Mouse (Mus musculus): ENCODE results near the gene Tbc1d13. TPM values are rescaled to one million over a fixed set of nuclear protein-coding genes. Genes with fewer than 3 reads are reported as not detected.

The Tbc1d13 gene
- 8.3 and 9.5 TPM in 2 replicates for polyA plus RNA-seq (2015; fragmentation: Nextera tagmentation; extraction: Ambion mirVana)

DNA sequence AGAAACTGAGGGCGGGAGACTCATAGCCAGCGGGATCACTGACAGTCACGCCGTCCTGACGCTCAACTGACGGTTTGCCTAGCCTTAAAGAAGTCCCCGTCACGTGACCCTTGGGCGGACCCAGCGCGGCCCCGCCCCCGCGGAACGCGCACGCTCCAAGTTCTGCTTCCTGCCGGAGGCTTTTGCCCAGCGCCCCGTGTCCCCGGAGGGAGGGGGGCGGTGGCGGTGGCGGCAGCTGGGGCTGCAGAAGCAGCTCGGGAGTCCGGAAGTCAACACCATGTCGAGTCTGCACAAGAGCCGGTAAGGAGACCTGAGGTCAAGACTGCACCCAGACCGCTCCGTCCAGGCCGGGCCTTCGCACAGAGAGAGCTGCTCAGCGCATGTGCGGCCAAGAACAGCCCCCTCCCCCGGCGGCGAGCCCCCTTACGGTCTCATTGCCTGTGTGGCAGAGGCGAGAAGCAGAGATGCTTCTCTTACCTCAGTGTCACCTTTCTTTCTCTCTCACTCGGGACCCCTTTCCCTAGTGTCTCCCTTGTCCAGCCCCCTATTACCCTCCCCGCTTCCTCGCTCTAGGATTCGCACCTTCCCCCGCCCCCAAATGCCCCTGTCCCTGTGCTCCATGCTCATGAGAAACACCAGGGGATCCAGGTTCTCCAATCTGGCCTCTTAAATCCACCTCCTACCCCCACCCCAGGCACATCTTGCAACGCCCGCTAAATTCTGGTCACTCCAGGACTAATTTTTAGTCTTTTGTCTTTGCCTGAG is at the start of gene Tbc1d13:
Gene Tbc1d13 (plus strand): TSS at position 134 of the 765 bp plus-strand sequence.
- H3K4me1 ChIP-seq: peaks cover 20% of the 10 kb centered on the region
- under 1% methylated on average over 46 of the region's 46 CpGs for WGBS
- H3K27me3 ChIP-seq: no peaks in the 10 kb centered on the region
- H3K4me3 ChIP-seq: peak within 1 kb of the TSS; percentile 65
- peak within 1 kb of the TSS; percentile 72 for H3K27ac ChIP-seq
- peaks cover 18% of the 10 kb centered on the region; the same call in 1 of the 2 replicates for H3K36me3 ChIP-seq
- peak; percentile 94 for ATAC-seq (ENCODE audit: borderline replicate concordance, extremely low read depth, low FRiP score, low TSS enrichment)
- no peaks in the 10 kb centered on the region for H3K9me3 ChIP-seq
- peak within 1 kb of the TSS; percentile 64 for H3K4me2 ChIP-seq
- peak within 1 kb of the TSS; percentile 63 for H3K9ac ChIP-seq

- ATAC-seq (ENCODE audit: borderline replicate concordance, extremely low read depth, low FRiP score, low TSS enrichment): no peak
- Histone ChIP-seq H3K9me3 (no peaks in the 10 kb centered on the region), H3K27ac (no peak overlapping the region), H3K36me3 (peaks cover 3% of the 10 kb centered on the region; the same call in 1 of the 2 replicates), H3K4me2 (peak overlapping the region; percentile 51; the same call in 1 of the 2 replicates), H3K4me1 (peaks cover 12% of the 10 kb centered on the region), H3K27me3 (no peaks in the 10 kb centered on the region), H3K9ac (no peak overlapping the region), H3K4me3 (0 out of 2 replicates have a peak overlapping the region, but pooled peaks have one; percentile 18)
- 53% methylated on average over 5 of the region's 5 CpGs for whole genome bisulfite sequencing
These were observed 49.4 kb upstream of the Tbc1d13 start for GRCm38 (mm10) chr2:30084113-30084512.

GRCm38 (mm10) chr2:30084632-30085031 is 48.9 kb upstream of the Tbc1d13 start:
- no peak overlapping the region for H3K9ac ChIP-seq
- peak overlapping the region; percentile 18; the same call in 1 of the 2 replicates for H3K4me3 ChIP-seq
- no peak overlapping the region for H3K27ac ChIP-seq
- H3K9me3 ChIP-seq: no peaks in the 10 kb centered on the region
- peak overlapping the region; percentile 51 for H3K4me2 ChIP-seq
- H3K27me3 ChIP-seq: no peaks in the 10 kb centered on the region
- WGBS: 25% methylated on average over 12 of the region's 12 CpGs
- H3K36me3 ChIP-seq: peaks cover 3% of the 10 kb centered on the region; the same call in 1 of the 2 replicates
- ATAC-seq (ENCODE audit: borderline replicate concordance, extremely low read depth, low FRiP score, low TSS enrichment): no peak
- H3K4me1 ChIP-seq: peaks cover 12% of the 10 kb centered on the region

DNA sequence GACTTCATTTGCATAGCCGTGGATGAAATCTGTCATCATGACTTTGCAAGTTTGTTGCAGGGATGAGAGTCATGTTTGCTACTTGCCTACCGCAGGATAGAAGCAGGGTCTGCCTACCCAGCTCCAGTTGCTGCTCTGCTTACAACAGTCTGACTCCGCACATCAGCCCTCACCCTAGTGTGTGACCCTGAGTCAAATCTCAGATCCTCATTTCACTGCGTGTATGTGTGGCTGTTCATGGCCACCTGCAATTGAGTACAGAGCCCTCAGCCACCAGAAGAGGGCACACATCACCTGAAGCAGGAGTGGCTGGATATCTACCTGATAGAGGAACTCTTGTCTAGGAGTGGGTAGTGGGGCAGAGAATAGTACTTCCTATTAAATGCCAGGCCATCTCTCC is 46.2 kb upstream of the Tbc1d13 start:
- no peak overlapping the region for H3K27ac ChIP-seq
- H3K9ac ChIP-seq: no peak overlapping the region
- WGBS: 87% methylated on average over 4 of the region's 4 CpGs
- H3K4me2 ChIP-seq: no peak overlapping the region
- H3K4me3 ChIP-seq: no peak overlapping the region
- no peak for ATAC-seq (ENCODE audit: borderline replicate concordance, extremely low read depth, low FRiP score, low TSS enrichment)
- peaks cover 12% of the 10 kb centered on the region for H3K4me1 ChIP-seq
- peaks cover 14% of the 10 kb centered on the region; the same call in 1 of the 2 replicates for H3K36me3 ChIP-seq
- no peaks in the 10 kb centered on the region for H3K27me3 ChIP-seq
- no peaks in the 10 kb centered on the region for H3K9me3 ChIP-seq

DNA sequence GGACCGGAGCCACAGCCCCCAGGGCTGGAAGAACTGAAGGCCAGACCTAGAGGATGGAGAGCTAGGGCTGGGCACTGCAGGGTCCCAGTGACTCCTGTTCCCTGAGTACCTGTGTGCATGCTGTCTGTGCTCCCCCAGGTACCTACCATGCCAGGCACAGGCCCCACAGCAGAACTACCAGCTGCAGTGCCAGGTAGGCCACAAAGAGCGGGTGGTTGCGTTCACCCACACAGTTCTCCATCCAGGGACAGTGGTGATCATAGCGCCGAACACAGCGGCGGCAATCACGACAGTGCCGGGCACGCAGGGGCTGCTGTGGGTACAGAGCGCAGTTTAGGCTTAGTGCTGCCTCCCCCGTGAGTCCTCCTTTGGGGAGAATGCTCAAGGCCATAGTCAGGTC is 42.0 kb upstream of the Tbc1d13 start:
- Histone ChIP-seq H3K4me3 (no peak overlapping the region), H3K27ac (no peak overlapping the region), H3K4me1 (peaks cover 16% of the 10 kb centered on the region), H3K9me3 (no peaks in the 10 kb centered on the region), H3K36me3 (peaks cover 14% of the 10 kb centered on the region; the same call in 1 of the 2 replicates), H3K27me3 (no peaks in the 10 kb centered on the region), H3K9ac (no peak overlapping the region), H3K4me2 (no peak overlapping the region)
- no peak for ATAC-seq (ENCODE audit: borderline replicate concordance, extremely low read depth, low FRiP score, low TSS enrichment)
- WGBS: 93% methylated on average over 12 of the region's 12 CpGs

DNA sequence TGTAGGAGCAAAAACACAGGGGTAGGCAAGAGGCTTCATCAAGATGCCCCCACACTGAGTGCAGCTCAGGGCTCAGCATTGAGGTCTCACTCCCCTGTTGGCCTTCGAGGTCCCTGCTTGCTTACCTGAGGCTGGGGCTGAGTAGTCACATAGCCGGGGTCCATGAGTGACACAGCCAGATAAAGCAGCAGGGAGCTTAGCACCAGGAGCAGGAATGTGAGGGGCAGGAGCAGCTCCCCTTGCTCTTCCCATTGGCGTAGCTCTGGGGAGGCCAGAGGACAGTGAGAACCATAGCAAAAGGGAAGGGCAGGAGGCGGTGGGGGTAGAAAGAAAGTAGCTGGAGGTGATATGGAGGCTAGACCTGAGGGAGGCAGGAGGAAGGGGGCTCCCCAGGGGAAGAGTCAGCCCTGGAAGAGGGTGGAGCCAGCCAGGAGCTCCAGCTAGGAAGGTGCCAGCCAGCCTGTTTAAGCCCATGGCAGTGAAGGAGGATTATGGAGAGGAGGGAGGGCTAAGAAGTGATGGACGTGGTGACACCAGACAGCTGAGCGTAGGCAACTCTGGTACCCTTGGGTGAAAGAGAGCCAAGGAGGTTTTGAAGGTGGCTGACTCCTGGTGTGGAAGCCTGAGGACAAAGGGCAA is 41.1 kb upstream of the Tbc1d13 start:
- peak overlapping the region; percentile 78 for H3K4me3 ChIP-seq

GRCm38 (mm10) chr2:30093471-30094207 is 39.9 kb upstream of the Tbc1d13 start, which contains the start of gene Zdhhc12:
Zdhhc12 (minus strand) TSS chr2:30093648.
- peaks cover 16% of the 10 kb centered on the region for H3K4me1 ChIP-seq
- peak; percentile 98 for ATAC-seq (ENCODE audit: borderline replicate concordance, extremely low read depth, low FRiP score, low TSS enrichment)
- under 1% methylated on average over 51 of the region's 51 CpGs for WGBS

More for the DNA sequence above, 41.1 kb upstream of the Tbc1d13 start:
- Histone ChIP-seq H3K9ac (peak overlapping the region; percentile 76), H3K9me3 (no peaks in the 10 kb centered on the region), H3K4me1 (peaks cover 16% of the 10 kb centered on the region), H3K4me2 (peak overlapping the region; percentile 91), H3K27ac (peak overlapping the region; percentile 46; the same call in 1 of the 2 replicates), H3K27me3 (no peaks in the 10 kb centered on the region), H3K36me3 (peaks cover 14% of the 10 kb centered on the region; the same call in 1 of the 2 replicates)
- 42% methylated on average over 6 of the region's 6 CpGs for WGBS
- ATAC-seq (ENCODE audit: borderline replicate concordance, extremely low read depth, low FRiP score, low TSS enrichment): no peak

DNA sequence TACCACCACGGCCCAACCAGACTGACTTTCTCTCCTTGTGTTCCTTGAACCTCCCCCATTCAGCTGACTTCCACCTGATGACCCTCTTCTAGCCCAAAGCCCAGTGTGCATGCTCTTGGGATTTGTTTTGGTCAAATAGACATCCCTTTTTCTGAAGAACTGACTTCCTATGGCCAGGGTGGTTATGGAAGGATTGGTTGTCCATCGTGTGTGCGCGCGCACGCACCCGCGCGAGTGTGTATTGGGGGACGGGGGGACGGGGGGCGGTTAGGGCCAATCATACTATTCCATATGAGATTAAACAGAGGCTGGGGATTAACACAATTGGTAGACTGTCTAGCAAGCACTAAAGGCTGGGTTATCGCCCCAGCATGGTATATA is 39.3 kb upstream of the Tbc1d13 start:
- ATAC-seq (ENCODE audit: borderline replicate concordance, extremely low read depth, low FRiP score, low TSS enrichment): no peak; the same call in 1 of the 2 replicates
- H3K4me2 ChIP-seq: peak overlapping the region; percentile 91
- peaks cover 16% of the 10 kb centered on the region for H3K4me1 ChIP-seq
- peak overlapping the region; percentile 78 for H3K4me3 ChIP-seq
- peak overlapping the region; percentile 70 for H3K9ac ChIP-seq
- H3K9me3 ChIP-seq: no peaks in the 10 kb centered on the region
- no peaks in the 10 kb centered on the region for H3K27me3 ChIP-seq
- under 1% methylated on average over 13 of the region's 13 CpGs for WGBS
- H3K36me3 ChIP-seq: peaks cover 11% of the 10 kb centered on the region; the same call in 1 of the 2 replicates
- H3K27ac ChIP-seq: peak overlapping the region; percentile 73

More at GRCm38 (mm10) chr2:30093471-30094207, 39.9 kb upstream of the Tbc1d13 start, which contains the start of gene Zdhhc12:
- Histone ChIP-seq H3K4me3 (peak within 1 kb of the TSS; percentile 78), H3K27ac (peak within 1 kb of the TSS; percentile 73), H3K27me3 (no peaks in the 10 kb centered on the region), H3K4me2 (peak within 1 kb of the TSS; percentile 91), H3K9me3 (no peaks in the 10 kb centered on the region), H3K36me3 (peaks cover 11% of the 10 kb centered on the region; the same call in 1 of the 2 replicates), H3K9ac (peak within 1 kb of the TSS; percentile 76)

GRCm38 (mm10) chr2:30095882-30096527 is 37.5 kb upstream of the Tbc1d13 start:
- ATAC-seq (ENCODE audit: borderline replicate concordance, extremely low read depth, low FRiP score, low TSS enrichment): no peak
- Histone ChIP-seq H3K9me3 (no peaks in the 10 kb centered on the region), H3K4me2 (no peak overlapping the region), H3K4me3 (no peak overlapping the region), H3K4me1 (peaks cover 16% of the 10 kb centered on the region), H3K27ac (no peak overlapping the region), H3K9ac (no peak overlapping the region), H3K36me3 (peaks cover 14% of the 10 kb centered on the region), H3K27me3 (no peaks in the 10 kb centered on the region)
- 69% methylated on average over 2 of the region's 2 CpGs for WGBS

DNA sequence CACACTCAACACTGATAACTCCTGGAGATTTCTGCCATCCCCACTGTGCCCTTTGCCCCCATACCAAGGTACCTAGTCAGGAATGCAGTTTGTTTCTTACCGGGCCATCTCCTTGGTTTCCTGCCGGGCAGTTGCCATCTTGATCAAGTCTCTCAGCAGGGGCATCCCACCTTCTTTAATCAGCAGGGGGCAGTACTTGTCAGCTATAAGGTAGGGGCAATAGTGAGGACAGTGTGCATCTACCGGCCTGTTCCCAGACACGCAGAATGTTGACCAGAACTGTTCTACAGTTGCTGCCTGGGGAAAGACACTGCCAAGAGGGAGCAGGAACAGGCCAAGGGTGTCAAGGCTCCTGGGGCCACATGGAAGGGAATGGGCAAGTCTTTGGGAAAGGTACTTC is 33.3 kb upstream of the Tbc1d13 start:
- no peaks in the 10 kb centered on the region for H3K4me1 ChIP-seq
- H3K27me3 ChIP-seq: no peaks in the 10 kb centered on the region
- H3K36me3 ChIP-seq: peaks cover 28% of the 10 kb centered on the region
- 52% methylated on average over 4 of the region's 4 CpGs for WGBS
- H3K9me3 ChIP-seq: no peaks in the 10 kb centered on the region
- no peak overlapping the region for H3K4me3 ChIP-seq
- H3K27ac ChIP-seq: no peak overlapping the region
- no peak for ATAC-seq (ENCODE audit: borderline replicate concordance, extremely low read depth, low FRiP score, low TSS enrichment)
- H3K9ac ChIP-seq: no peak overlapping the region
- no peak overlapping the region for H3K4me2 ChIP-seq

GRCm38 (mm10) chr2:30106364-30106763 is 27.2 kb upstream of the Tbc1d13 start:
- no peak for ATAC-seq (ENCODE audit: borderline replicate concordance, extremely low read depth, low FRiP score, low TSS enrichment)
- no peak overlapping the region for H3K4me2 ChIP-seq
- no peaks in the 10 kb centered on the region for H3K27me3 ChIP-seq
- no peaks in the 10 kb centered on the region for H3K9me3 ChIP-seq
- H3K4me1 ChIP-seq: no peaks in the 10 kb centered on the region
- peaks cover 46% of the 10 kb centered on the region for H3K36me3 ChIP-seq
- no peak overlapping the region for H3K9ac ChIP-seq
- no peak overlapping the region for H3K4me3 ChIP-seq
- H3K27ac ChIP-seq: no peak overlapping the region
